Mouse (Mus musculus): ENCODE measurements around the gene Col4a1. TPM values are rescaled to one million over a fixed set of nuclear protein-coding genes. Genes with fewer than 3 reads are reported as not detected.

The Col4a1 gene
- polyA plus RNA-seq, 1 experiment from 2014 or later = 93.3 TPM

DNA sequence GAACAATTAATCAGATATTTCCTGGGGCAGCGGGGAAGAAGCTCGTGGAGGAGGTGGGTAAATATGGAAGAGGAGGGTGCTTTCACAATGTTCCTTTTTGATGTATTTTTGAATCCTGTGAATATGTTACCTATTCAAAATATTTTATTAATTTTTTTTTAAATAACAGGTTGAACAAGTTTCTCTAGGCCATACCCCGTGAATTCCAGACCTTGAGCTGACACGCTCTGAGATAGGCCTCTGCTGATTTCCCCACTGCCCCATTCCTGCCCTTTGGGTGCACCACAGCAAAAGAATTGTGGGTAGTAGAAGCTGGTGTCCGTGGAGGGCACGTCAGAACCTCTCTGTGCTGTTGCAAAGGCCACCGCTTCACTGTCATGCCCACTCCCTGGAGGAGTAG, 136.2 kb downstream of the Col4a1 start:
- 88% methylated on average over 7 of the region's 7 CpGs for WGBS
- H3K36me3 ChIP-seq = no peaks in the 10 kb centered on the region

DNA sequence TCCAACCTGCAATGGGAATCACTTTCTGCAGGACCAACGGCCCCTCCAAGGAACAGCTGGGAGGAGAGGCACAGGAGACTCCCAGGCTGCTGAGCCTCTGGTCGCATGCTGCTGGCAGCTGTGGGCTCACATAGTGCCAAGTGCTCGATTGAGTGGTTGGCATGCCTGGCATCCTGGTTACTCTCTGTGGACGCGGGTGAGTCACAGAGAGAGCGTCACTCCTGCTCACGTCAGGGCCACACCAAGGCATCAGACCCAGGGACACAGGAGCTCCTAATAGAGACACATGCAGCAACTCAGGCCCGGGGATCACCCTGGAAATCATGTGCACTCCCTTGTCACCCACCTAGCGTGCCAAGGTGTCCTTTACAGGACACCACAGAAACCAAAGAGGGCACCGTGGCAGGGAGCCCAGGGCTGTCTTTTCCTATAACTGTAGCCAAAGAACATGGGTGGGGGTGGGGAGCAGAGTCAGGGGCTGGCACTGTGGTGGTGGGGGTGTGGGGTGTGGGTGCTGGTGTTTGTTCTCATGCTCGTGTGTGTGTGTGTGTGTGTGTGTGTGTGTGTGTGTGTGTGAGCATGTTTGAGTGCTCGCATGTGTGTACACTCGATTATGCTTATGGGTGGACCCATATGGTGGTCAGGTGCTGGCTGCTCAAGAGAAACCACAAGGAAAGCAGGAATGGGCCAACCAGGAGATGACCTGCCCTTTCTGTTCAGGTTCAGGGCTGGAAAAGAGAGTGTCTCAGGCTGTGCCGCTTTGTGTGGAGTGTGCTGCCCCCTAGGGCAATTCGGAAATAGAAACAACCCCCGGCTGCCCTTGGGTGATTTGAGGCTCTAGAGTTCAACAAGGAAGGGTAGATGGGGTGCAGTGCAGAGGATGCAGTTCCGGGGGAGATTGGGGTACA, 139.1 kb downstream of the Col4a1 start:
- 75% methylated on average over 17 of the region's 17 CpGs for WGBS
- Histone ChIP-seq H3K36me3 (no peaks in the 10 kb centered on the region), H3K9ac (no peak overlapping the region), H3K9me3 (no peaks in the 10 kb centered on the region), H3K4me1 (replicated peaks) (no peaks in the 10 kb centered on the region), H3K4me3 (no peak overlapping the region), H3K27ac (no peak overlapping the region), H3K4me2 (no peak overlapping the region), H3K27me3 (peaks cover 7% of the 10 kb centered on the region; the same call in 1 of the 2 replicates)
- ATAC-seq (ENCODE audit: low FRiP score) = peak; percentile 61; the same call in 1 of the 2 replicates

More for the DNA sequence above, 136.2 kb downstream of the Col4a1 start:
- no peak overlapping the region for H3K9ac ChIP-seq
- ATAC-seq (ENCODE audit: low FRiP score) = no peak
- 0 out of 2 replicates have a peak, but pooled peaks cover 8% of the 10 kb centered on the region for H3K4me1 ChIP-seq (replicated peaks)
- H3K9me3 ChIP-seq = no peaks in the 10 kb centered on the region
- H3K4me2 ChIP-seq = no peak overlapping the region
- no peak overlapping the region for H3K4me3 ChIP-seq
- peaks cover 9% of the 10 kb centered on the region; the same call in 1 of the 2 replicates for H3K27me3 ChIP-seq
- no peak overlapping the region for H3K27ac ChIP-seq

DNA sequence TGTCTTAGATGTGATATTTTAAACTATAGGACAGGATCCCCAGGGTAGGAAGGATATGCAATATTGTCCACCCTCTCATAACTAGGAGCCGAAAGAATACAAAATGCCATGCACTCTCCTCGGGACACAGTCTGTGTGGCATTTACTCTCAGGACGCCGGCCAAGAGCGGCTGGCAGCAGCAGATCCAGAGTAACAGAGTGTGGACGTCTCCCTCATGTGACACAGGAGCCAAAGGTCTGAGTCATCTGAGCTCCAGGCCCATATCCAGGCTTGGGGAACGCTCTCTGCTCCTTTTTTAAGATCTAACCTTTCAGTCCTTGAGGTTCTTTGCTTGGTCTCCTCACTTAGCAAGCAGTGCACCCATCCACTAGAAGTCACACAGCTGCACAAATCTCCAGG, 141.1 kb downstream of the Col4a1 start:
- no peaks in the 10 kb centered on the region for H3K36me3 ChIP-seq
- H3K4me1 ChIP-seq (replicated peaks) = no peaks in the 10 kb centered on the region
- H3K9ac ChIP-seq = no peak overlapping the region
- H3K4me2 ChIP-seq = no peak overlapping the region
- no peak for ATAC-seq (ENCODE audit: low FRiP score)
- no peaks in the 10 kb centered on the region for H3K9me3 ChIP-seq
- 85% methylated on average over 7 of the region's 7 CpGs for WGBS
- H3K27ac ChIP-seq = no peak overlapping the region
- H3K27me3 ChIP-seq = peaks cover 7% of the 10 kb centered on the region; the same call in 1 of the 2 replicates
- no peak overlapping the region for H3K4me3 ChIP-seq

DNA sequence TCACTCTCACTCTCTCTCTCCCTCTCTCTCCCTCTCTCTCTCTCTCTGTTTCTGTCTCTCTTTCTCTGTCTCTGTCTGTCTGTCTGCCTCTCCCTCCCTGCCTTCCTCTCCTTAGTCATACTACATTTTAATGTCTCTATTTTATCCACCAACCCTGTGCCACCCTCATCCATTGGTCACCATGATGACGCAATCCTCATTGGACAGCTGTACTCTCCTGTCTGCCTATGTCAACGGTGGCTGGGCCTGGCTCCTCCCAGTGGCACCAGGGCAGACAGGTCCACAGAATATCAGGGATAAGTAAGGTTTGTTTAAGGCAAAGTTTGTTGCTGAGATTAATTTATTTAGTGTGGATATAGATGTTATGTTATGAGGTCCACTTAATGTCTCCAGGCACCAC, 143.2 kb downstream of the Col4a1 start:
- WGBS = 85% methylated on average over 2 of the region's 2 CpGs
- H3K27me3 ChIP-seq = peaks cover 7% of the 10 kb centered on the region; the same call in 1 of the 2 replicates
- H3K9ac ChIP-seq = no peak overlapping the region
- H3K36me3 ChIP-seq = no peaks in the 10 kb centered on the region
- H3K4me1 ChIP-seq (replicated peaks) = no peaks in the 10 kb centered on the region
- H3K27ac ChIP-seq = no peak overlapping the region
- no peak overlapping the region for H3K4me2 ChIP-seq
- no peaks in the 10 kb centered on the region for H3K9me3 ChIP-seq
- H3K4me3 ChIP-seq = no peak overlapping the region
- ATAC-seq (ENCODE audit: low FRiP score) = no peak

DNA sequence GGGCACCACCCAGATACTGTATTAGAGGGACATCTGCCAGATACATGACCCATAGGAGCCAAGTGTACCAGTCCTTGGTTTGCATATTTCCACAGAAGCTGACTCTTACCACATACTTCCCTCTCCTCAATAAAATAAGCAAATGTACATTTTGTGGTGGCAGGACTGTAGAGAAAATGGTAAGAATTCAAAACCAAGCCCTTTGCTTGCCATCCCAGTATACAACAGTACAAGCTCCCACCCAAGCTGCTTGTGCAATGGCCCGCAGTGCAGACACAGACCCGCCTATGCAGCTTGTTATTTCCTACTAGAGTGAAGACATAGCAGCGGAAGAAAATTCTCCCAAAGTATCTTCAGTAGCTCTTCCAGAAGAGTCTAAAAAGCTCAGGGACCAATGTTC, 143.8 kb downstream of the Col4a1 start:
- Histone ChIP-seq H3K9ac (no peak overlapping the region), H3K4me1 (replicated peaks) (no peaks in the 10 kb centered on the region), H3K27me3 (peaks cover 7% of the 10 kb centered on the region; the same call in 1 of the 2 replicates), H3K9me3 (no peaks in the 10 kb centered on the region), H3K27ac (no peak overlapping the region), H3K36me3 (no peaks in the 10 kb centered on the region), H3K4me2 (no peak overlapping the region), H3K4me3 (no peak overlapping the region)
- 95% methylated on average over 3 of the region's 3 CpGs for WGBS
- no peak for ATAC-seq (ENCODE audit: low FRiP score)

DNA sequence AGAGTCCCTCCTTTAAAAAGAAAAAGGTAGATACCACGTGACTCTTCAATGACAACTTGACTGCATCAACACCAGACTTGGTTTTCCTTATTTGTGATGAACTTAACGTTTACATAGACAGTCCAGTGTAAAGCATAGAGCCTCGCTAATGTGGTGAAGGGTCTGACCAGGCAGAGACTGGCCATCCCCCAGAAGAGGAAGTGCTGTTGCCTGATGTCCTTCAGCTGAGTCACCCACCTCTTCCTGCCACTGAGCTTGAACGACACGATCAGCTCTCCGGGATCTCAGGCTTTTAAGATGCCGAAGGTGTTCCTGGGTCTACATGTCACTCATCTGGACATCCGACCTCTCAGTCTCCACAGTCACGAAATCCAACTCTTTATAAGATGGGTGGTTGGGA, 144.7 kb downstream of the Col4a1 start:
- Histone ChIP-seq H3K27ac (no peak overlapping the region), H3K9ac (no peak overlapping the region), H3K4me1 (replicated peaks) (no peaks in the 10 kb centered on the region), H3K4me3 (no peak overlapping the region), H3K9me3 (no peaks in the 10 kb centered on the region), H3K36me3 (no peaks in the 10 kb centered on the region), H3K4me2 (no peak overlapping the region), H3K27me3 (peaks cover 7% of the 10 kb centered on the region; the same call in 1 of the 2 replicates)
- 88% methylated on average over 9 of the region's 9 CpGs for WGBS
- ATAC-seq (ENCODE audit: low FRiP score) = no peak

DNA sequence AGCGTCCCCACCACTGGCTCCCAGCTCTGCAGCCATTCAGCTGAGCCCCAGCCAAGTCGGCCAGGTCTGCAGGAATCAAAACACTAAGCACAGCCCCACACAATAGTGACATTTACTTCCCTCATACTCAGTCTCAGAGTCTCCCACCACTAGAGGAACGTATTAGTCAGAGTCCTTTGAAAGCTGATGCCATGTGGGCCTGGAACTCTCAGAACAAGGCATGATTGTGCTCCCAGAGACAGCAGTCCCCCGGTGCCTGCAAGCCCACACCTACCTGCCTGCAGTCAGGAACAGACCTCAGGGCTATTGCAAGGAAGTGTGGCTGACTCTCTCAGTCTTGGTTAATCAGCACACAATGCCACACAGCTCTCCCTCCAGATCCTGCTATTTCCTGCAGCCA, 147.0 kb downstream of the Col4a1 start:
- no peak overlapping the region; the same call in 1 of the 2 replicates for H3K27ac ChIP-seq
- H3K4me1 ChIP-seq (replicated peaks) = peaks cover 6% of the 10 kb centered on the region
- no peak overlapping the region for H3K9ac ChIP-seq
- H3K4me3 ChIP-seq = no peak overlapping the region
- H3K36me3 ChIP-seq = no peaks in the 10 kb centered on the region
- H3K9me3 ChIP-seq = no peaks in the 10 kb centered on the region
- no peak overlapping the region for H3K4me2 ChIP-seq
- ATAC-seq (ENCODE audit: low FRiP score) = no peak
- no peaks in the 10 kb centered on the region for H3K27me3 ChIP-seq
- WGBS = 41% methylated on average over 4 of the region's 4 CpGs

DNA sequence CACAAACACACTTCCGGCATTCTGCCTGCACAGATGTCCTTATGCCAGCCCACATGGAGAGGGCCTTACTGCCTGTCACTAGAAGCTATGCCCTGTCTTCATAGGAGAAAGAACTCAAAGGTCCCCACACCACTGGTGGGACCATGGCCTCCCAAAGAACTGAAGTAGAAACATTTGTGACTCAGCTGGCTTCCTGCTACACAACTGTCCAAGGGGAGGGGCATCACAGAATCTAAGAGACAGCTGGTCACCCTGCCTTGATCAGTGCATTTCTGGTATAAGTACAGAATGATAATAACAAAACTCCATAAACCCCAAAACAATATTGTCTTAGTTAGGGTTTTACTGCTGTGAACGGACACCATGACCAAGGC, 156.3 kb downstream of the Col4a1 start:
- Histone ChIP-seq H3K4me3 (no peak overlapping the region), H3K27me3 (no peaks in the 10 kb centered on the region), H3K4me1 (replicated peaks) (no peaks in the 10 kb centered on the region), H3K9ac (no peak overlapping the region), H3K9me3 (no peaks in the 10 kb centered on the region), H3K4me2 (no peak overlapping the region), H3K27ac (no peak overlapping the region), H3K36me3 (no peaks in the 10 kb centered on the region)
- WGBS = 97% methylated on average over 2 of the region's 2 CpGs
- no peak for ATAC-seq (ENCODE audit: low FRiP score)

DNA sequence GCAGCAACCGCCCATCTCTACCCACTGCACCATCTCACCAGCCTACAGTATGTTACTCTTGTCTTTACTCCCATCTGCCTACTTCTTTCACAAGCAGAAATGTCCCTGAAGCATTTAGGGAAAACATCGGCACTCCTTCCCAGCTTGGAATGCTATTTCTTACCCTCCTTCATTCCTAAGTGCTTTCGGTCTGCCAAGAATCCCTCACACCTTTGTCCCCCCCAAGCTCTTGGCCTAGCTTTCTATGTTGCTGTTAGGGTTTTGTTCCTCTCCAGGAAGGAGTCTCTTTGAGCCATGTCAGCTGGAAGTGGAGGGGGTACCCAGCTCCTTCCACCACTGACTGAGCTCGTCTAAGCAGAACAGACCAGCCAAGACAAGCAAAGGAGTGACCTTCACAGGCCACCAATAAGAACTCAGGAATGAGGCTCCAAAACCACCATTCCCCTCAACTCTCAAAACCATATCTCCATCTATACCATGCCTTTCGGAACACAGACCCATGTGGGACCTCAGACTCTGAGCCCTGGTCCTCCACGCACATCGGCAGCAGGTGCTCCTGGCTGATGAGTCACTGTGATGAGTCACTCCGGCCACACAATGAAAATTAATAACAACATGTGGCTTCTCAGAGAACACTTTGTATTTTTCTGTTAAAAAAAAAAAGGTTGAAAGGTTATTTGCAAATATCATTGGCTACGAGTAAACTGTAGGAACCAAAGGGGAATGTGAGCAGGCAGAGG, 156.9 kb downstream of the Col4a1 start:
- H3K4me2 ChIP-seq = no peak overlapping the region
- 91% methylated on average over 9 of the region's 9 CpGs for WGBS
- H3K36me3 ChIP-seq = no peaks in the 10 kb centered on the region
- ATAC-seq (ENCODE audit: low FRiP score) = no peak
- H3K27me3 ChIP-seq = no peaks in the 10 kb centered on the region
- no peaks in the 10 kb centered on the region for H3K9me3 ChIP-seq
- no peaks in the 10 kb centered on the region for H3K4me1 ChIP-seq (replicated peaks)
- no peak overlapping the region for H3K9ac ChIP-seq
- no peak overlapping the region for H3K4me3 ChIP-seq
- H3K27ac ChIP-seq = no peak overlapping the region

DNA sequence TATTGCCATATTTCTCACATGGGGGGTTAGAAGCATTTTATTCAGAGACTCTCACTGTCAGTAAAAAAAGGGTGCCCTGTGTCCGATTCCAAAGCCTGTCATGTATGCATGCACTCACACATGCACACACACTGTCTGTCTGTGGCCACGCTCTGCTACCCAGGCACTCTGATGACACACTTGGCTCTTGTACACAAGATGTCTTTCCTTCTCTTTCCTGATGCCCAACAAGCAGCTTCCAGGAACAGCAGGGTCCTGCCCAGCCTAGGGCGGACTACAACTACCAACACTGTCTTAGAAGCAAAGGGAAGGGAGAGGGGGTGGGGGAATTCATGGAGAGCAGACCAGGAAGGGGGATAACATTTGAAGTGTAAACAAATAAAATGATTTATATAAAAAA, 162.4 kb downstream of the Col4a1 start:
- no peak overlapping the region for H3K9ac ChIP-seq
- H3K27me3 ChIP-seq = no peaks in the 10 kb centered on the region
- no peaks in the 10 kb centered on the region for H3K4me1 ChIP-seq (replicated peaks)
- H3K4me2 ChIP-seq = no peak overlapping the region
- WGBS = 95% methylated on average over 3 of the region's 3 CpGs
- H3K4me3 ChIP-seq = no peak overlapping the region
- no peak for ATAC-seq (ENCODE audit: low FRiP score)
- H3K36me3 ChIP-seq = no peaks in the 10 kb centered on the region
- no peaks in the 10 kb centered on the region for H3K9me3 ChIP-seq
- H3K27ac ChIP-seq = no peak overlapping the region

DNA sequence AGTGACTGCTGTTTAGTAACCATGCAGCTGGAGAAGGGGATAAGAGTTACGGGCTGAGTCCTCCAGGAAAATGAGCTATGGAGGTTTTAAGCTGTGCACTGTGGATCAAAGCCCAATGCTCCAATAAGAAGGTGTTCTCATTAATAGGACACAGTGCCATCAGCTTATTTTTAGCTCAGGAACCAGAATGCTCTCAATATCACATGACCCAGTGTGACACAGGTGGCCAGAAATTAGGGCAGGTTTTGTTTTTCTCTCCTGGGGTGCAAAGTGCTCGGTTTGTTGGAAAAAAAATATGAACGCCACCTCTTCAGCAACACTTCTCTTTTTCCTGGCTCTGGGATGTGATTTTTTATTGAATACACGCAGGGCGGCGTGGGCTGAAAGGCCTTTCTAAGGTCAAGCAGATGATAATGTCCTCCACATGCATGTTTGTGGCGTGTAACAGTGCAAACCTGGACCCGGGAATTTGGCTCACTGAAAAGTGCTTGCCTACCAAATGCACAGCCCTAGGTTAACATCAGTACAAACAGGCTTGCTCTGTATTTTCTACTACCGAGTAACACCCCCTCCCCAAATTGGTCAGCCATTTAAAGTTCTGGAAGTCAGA, 163.3 kb downstream of the Col4a1 start:
- Histone ChIP-seq H3K9me3 (no peaks in the 10 kb centered on the region), H3K4me3 (no peak overlapping the region), H3K27me3 (no peaks in the 10 kb centered on the region), H3K27ac (no peak overlapping the region), H3K4me2 (no peak overlapping the region), H3K36me3 (no peaks in the 10 kb centered on the region), H3K4me1 (replicated peaks) (no peaks in the 10 kb centered on the region), H3K9ac (no peak overlapping the region)
- ATAC-seq (ENCODE audit: low FRiP score) = no peak
- 91% methylated on average over 9 of the region's 9 CpGs for WGBS

DNA sequence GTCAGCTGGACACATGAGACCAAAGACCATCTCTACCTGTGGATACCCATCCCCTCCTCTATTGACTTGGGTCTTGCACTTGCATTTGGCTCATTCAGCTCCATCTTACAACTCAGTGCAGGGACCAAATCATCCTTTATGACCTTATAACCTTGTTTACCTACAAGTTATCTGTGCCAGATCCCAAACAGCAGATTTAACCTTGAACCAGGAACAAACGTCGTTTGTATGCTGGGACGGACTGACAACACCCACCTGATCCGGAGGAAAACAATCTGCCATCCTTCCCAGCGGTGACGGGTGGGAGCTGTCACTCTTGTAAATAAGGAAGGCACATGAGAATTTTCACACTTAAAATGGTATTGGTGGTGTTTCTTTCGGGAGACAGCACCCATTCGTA, 163.8 kb downstream of the Col4a1 start:
- WGBS = 94% methylated on average over 8 of the region's 8 CpGs
- Histone ChIP-seq H3K9ac (no peak overlapping the region), H3K4me1 (replicated peaks) (no peaks in the 10 kb centered on the region), H3K27ac (no peak overlapping the region), H3K27me3 (no peaks in the 10 kb centered on the region), H3K9me3 (no peaks in the 10 kb centered on the region), H3K36me3 (no peaks in the 10 kb centered on the region), H3K4me3 (no peak overlapping the region), H3K4me2 (no peak overlapping the region)
- ATAC-seq (ENCODE audit: low FRiP score) = no peak
